Mouse (Mus musculus): ENCODE data around the gene Gm37240.

DNA sequence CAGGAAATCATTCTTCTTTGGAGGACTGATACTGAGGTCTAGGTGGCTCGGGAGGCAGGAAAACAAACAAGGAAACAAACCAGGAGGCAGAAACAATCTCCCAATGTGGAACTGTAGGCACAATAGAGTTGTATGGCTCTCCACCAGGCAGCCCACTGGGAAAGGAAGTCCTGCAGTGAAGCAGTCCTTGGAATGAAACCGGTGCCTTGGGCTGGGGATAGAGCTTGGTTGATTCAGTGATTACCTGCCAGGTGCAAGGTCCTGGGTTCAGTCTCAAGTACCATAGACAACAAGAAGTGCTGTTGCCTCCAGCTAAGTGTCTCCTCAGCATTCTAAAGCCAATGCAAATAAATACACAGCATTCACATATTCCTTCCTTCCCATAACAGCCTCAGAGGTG is 778.1 kb downstream of the Gm37240 start:
- no peak for TF ChIP-seq POLR2A (IDR thresholded peaks at IDR 0.05; ENCODE audit: low read depth, low read length)
- TF ChIP-seq CTCF (IDR thresholded peaks at IDR 0.05; ENCODE audit: borderline replicate concordance, insufficient read depth, low read length) = no peak
